Mouse (Mus musculus): Measurements from ENCODE around the gene Pard6b. TPM values are rescaled to one million over a fixed set of nuclear protein-coding genes. Genes with fewer than 3 reads are reported as not detected.
"Not testable (repeated sequence)": the region's sequence is repeated elsewhere in the genome, so short reads cannot be mapped to it uniquely, and the experiment has no call there.

Gene Pard6b
- polyA plus RNA-seq, 1 experiment = not detected

- H3K4me1 ChIP-seq (ENCODE audit: control insufficient read depth, insufficient read depth, low read length) = no peaks in the 10 kb centered on the region
- H3K4me3 ChIP-seq (ENCODE audit: insufficient read depth, low read length) = no peak overlapping the region
- H3K27ac ChIP-seq (ENCODE audit: insufficient read depth, low read depth, low read length) = no peak overlapping the region
- TF ChIP-seq POLR2A (IDR thresholded peaks at IDR 0.05; ENCODE audit: borderline replicate concordance, low read depth, low read length) = no peak
- no peak for TF ChIP-seq CTCF (IDR thresholded peaks at IDR 0.05; ENCODE audit: low read depth, low read length)
These were observed 25.9 kb downstream of the Pard6b start for GRCm38 (mm10) chr2:168106701-168107178.

- Histone ChIP-seq H3K27ac (ENCODE audit: insufficient read depth, low read depth, low read length) (no peak overlapping the region), H3K4me1 (ENCODE audit: control insufficient read depth, insufficient read depth, low read length) (no peaks in the 10 kb centered on the region), H3K4me3 (ENCODE audit: insufficient read depth, low read length) (no peak overlapping the region)
- TF ChIP-seq CTCF (IDR thresholded peaks at IDR 0.05; ENCODE audit: low read depth, low read length) = no peak
These were observed 26.6 kb downstream of the Pard6b start for GRCm38 (mm10) chr2:168107356-168107755.

- not testable (repeated sequence) for H3K4me3 ChIP-seq (ENCODE audit: insufficient read depth, low read length); H3K4me1 ChIP-seq (ENCODE audit: control insufficient read depth, insufficient read depth, low read length); H3K27ac ChIP-seq (ENCODE audit: insufficient read depth, low read depth, low read length)
These were observed 27.1 kb downstream of the Pard6b start for GRCm38 (mm10) chr2:168107901-168108300.

GRCm38 (mm10) chr2:168111902-168112301 is 31.1 kb downstream of the Pard6b start:
- no peak overlapping the region for H3K4me3 ChIP-seq (ENCODE audit: insufficient read depth, low read length)
- TF ChIP-seq POLR2A (IDR thresholded peaks at IDR 0.05; ENCODE audit: borderline replicate concordance, low read depth, low read length) = no peak
- TF ChIP-seq CTCF (IDR thresholded peaks at IDR 0.05; ENCODE audit: low read depth, low read length) = peak; percentile 91
- no peak overlapping the region for H3K27ac ChIP-seq (ENCODE audit: insufficient read depth, low read depth, low read length)
- peaks cover 5% of the 10 kb centered on the region; the same call in 1 of the 2 replicates for H3K4me1 ChIP-seq (ENCODE audit: control insufficient read depth, insufficient read depth, low read length)

- H3K4me1 ChIP-seq (ENCODE audit: control insufficient read depth, insufficient read depth, low read length) = peaks cover 5% of the 10 kb centered on the region; the same call in 1 of the 2 replicates
- no peak overlapping the region for H3K4me3 ChIP-seq (ENCODE audit: insufficient read depth, low read length)
- no peak overlapping the region for H3K27ac ChIP-seq (ENCODE audit: insufficient read depth, low read depth, low read length)
- TF ChIP-seq POLR2A (IDR thresholded peaks at IDR 0.05; ENCODE audit: borderline replicate concordance, low read depth, low read length) (no peak), CTCF (IDR thresholded peaks at IDR 0.05; ENCODE audit: low read depth, low read length) (no peak)
These were observed 32.5 kb downstream of the Pard6b start for GRCm38 (mm10) chr2:168113263-168113662.

GRCm38 (mm10) chr2:168113692-168114091 is 32.9 kb downstream of the Pard6b start:
- no peak overlapping the region for H3K4me3 ChIP-seq (ENCODE audit: insufficient read depth, low read length)
- H3K27ac ChIP-seq (ENCODE audit: insufficient read depth, low read depth, low read length) = no peak overlapping the region
- TF ChIP-seq POLR2A (IDR thresholded peaks at IDR 0.05; ENCODE audit: borderline replicate concordance, low read depth, low read length) = no peak
- no peak for TF ChIP-seq CTCF (IDR thresholded peaks at IDR 0.05; ENCODE audit: low read depth, low read length)
- peaks cover 5% of the 10 kb centered on the region; the same call in 1 of the 2 replicates for H3K4me1 ChIP-seq (ENCODE audit: control insufficient read depth, insufficient read depth, low read length)

GRCm38 (mm10) chr2:168114699-168115350 is 34.0 kb downstream of the Pard6b start:
- H3K27ac ChIP-seq (ENCODE audit: insufficient read depth, low read depth, low read length) = no peak overlapping the region
- peaks cover 5% of the 10 kb centered on the region; the same call in 1 of the 2 replicates for H3K4me1 ChIP-seq (ENCODE audit: control insufficient read depth, insufficient read depth, low read length)
- no peak overlapping the region for H3K4me3 ChIP-seq (ENCODE audit: insufficient read depth, low read length)
- no peak for TF ChIP-seq CTCF (IDR thresholded peaks at IDR 0.05; ENCODE audit: low read depth, low read length)
- no peak for TF ChIP-seq POLR2A (IDR thresholded peaks at IDR 0.05; ENCODE audit: borderline replicate concordance, low read depth, low read length)

GRCm38 (mm10) chr2:168115826-168116225 is 35.0 kb downstream of the Pard6b start:
- Histone ChIP-seq H3K27ac (ENCODE audit: insufficient read depth, low read depth, low read length) (no peak overlapping the region), H3K4me1 (ENCODE audit: control insufficient read depth, insufficient read depth, low read length) (peaks cover 8% of the 10 kb centered on the region), H3K4me3 (ENCODE audit: insufficient read depth, low read length) (no peak overlapping the region)
- TF ChIP-seq POLR2A (IDR thresholded peaks at IDR 0.05; ENCODE audit: borderline replicate concordance, low read depth, low read length) = no peak

GRCm38 (mm10) chr2:168117147-168117546 is 36.3 kb downstream of the Pard6b start:
- H3K27ac ChIP-seq (ENCODE audit: insufficient read depth, low read depth, low read length) = no peak overlapping the region
- H3K4me3 ChIP-seq (ENCODE audit: insufficient read depth, low read length) = peak overlapping the region; percentile 60
- TF ChIP-seq POLR2A (IDR thresholded peaks at IDR 0.05; ENCODE audit: borderline replicate concordance, low read depth, low read length) = no peak
- TF ChIP-seq CTCF (IDR thresholded peaks at IDR 0.05; ENCODE audit: low read depth, low read length) = peak; percentile 89
- peaks cover 8% of the 10 kb centered on the region for H3K4me1 ChIP-seq (ENCODE audit: control insufficient read depth, insufficient read depth, low read length)

- Histone ChIP-seq H3K27ac (ENCODE audit: insufficient read depth, low read depth, low read length) (no peak overlapping the region), H3K4me3 (ENCODE audit: insufficient read depth, low read length) (peak overlapping the region; percentile 60), H3K4me1 (ENCODE audit: control insufficient read depth, insufficient read depth, low read length) (peaks cover 8% of the 10 kb centered on the region)
- no peak for TF ChIP-seq POLR2A (IDR thresholded peaks at IDR 0.05; ENCODE audit: borderline replicate concordance, low read depth, low read length)
- TF ChIP-seq CTCF (IDR thresholded peaks at IDR 0.05; ENCODE audit: low read depth, low read length) = no peak
These were observed 36.7 kb downstream of the Pard6b start for GRCm38 (mm10) chr2:168117553-168117952.
